Mouse (Mus musculus): ENCODE results near the gene Metap2. TPM values are rescaled to one million over a fixed set of nuclear protein-coding genes. Genes with fewer than 3 reads are reported as not detected.

The Metap2 gene
- 137 TPM in 2 replicates for polyA plus RNA-seq (2012; ENCODE audit: insufficient read depth, insufficient read length, missing spikeins)

DNA sequence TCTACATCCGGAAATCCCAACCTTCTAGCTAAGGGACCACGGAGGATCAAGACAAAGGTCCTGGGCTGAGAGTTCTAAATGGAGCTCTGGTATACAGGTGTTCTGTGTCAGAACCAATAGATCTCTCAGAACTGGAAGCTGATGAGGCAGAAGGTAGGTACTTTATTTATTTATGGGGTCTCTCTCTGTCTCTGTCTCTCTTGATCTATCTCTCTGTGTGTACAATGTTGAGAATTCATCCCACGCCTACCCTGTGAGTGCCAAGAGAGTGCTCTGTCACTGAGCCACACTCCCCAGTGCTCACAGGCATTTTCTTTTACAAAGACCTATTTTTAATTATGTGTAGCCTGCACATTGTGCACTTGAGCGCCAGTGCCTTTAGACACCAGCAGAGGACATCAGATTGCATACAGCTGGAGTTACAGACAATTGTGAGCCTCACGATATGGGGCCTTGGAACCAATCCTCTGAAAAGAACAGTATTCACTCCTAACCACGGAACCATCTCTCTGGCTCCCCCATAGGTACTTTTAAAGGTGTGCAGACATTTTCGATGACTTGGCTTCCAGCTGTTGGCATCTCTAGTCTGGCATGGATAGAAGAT is at the start of gene Metap2:
Gene Metap2, minus strand, starts transcription at position 51 of the 604 bp plus-strand sequence.
- no peak within 1 kb of the TSS for H3K27ac ChIP-seq (replicated peaks; ENCODE audit: low read depth, low read length)
- H3K4me3 ChIP-seq (ENCODE audit: insufficient read depth, low read depth, low read length): no peak within 1 kb of the TSS
- H3K4me1 ChIP-seq (ENCODE audit: control insufficient read depth, insufficient read depth, insufficient read length, low read length): no peaks in the 10 kb centered on the region

DNA sequence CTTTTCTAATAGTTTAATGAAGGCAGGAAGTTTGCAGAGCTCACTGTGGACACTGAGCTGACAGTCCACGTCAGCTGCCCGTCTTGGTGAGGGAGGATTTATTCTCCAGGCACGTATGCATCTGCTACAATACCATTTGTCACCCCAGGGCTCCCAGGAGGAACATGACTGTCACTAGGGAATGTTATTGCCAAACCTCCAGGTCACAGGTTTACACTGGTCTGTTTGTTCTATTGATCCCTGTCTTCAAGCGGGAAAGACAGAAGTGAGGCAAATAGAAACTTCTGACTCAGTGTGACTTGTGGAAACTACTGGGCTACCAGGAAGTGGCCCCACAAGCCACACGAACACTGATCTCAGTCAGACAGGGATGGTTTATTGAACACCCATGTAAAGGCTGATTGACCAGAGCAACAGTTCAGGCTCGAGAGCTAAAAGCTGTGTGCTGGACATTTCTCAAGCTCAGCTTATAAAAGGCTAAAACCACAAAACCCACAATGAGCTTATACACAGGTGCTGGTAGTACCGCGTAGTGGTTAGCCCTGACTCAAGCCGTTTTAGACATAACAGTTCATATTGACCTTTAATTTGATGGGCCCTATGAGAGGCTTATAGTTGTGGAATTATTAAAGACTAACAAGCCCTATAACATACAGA is 49.1 kb upstream of the Metap2 start:
- H3K4me3 ChIP-seq (ENCODE audit: insufficient read depth, low read depth, low read length): no peak overlapping the region
- H3K4me1 ChIP-seq (ENCODE audit: control insufficient read depth, insufficient read depth, insufficient read length, low read length): no peaks in the 10 kb centered on the region
- H3K27ac ChIP-seq (replicated peaks; ENCODE audit: low read depth, low read length): no peak overlapping the region

GRCm38 (mm10) chr10:93945364-93945763 is 48.5 kb upstream of the Metap2 start:
- no peaks in the 10 kb centered on the region for H3K4me1 ChIP-seq (ENCODE audit: control insufficient read depth, insufficient read depth, insufficient read length, low read length)
- H3K27ac ChIP-seq (replicated peaks; ENCODE audit: low read depth, low read length): no peak overlapping the region
- H3K4me3 ChIP-seq (ENCODE audit: insufficient read depth, low read depth, low read length): no peak overlapping the region

DNA sequence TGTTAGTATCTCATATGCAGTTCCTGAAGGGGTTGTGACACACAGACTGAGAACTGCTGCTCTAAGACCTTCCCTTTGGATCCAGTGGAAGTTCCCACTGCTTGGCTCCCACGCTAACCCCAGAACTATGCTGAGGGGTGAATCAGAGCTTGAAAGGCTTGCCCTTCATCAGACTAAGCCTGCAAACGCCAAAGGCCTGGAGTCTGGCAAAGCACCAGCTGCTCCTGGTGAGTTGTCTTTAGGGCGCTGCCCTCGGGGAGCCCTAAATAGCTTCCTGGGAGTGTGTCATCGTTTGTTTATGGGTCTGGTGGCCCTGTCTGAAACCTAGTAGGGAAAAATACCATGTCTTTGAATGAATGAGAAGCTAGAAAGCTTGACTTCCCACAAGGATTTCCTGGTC is 47.3 kb upstream of the Metap2 start:
- Histone ChIP-seq H3K27ac (replicated peaks; ENCODE audit: low read depth, low read length) (no peak overlapping the region), H3K4me3 (ENCODE audit: insufficient read depth, low read depth, low read length) (no peak overlapping the region), H3K4me1 (ENCODE audit: control insufficient read depth, insufficient read depth, insufficient read length, low read length) (no peaks in the 10 kb centered on the region)

DNA sequence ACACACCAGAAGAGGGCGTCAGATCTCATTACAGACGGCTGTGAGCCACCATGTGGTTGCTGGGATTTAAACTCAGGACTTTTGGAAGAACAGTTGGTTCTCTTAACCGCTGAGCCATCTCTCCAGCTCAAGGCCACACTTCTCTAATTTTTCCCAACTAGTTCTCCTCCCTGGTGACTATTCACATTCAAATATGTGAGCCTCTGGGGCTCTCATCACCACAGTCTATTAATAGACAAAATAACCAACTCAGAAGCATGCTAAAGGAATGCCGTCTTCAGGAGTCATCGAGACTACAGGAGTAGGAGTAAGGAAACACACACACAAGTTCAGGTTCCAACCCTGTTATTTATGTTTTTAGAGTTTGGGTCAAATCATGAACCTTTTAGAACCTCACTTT is 43.4 kb upstream of the Metap2 start:
- no peaks in the 10 kb centered on the region for H3K4me1 ChIP-seq (ENCODE audit: control insufficient read depth, insufficient read depth, insufficient read length, low read length)
- no peak overlapping the region for H3K27ac ChIP-seq (replicated peaks; ENCODE audit: low read depth, low read length)
- H3K4me3 ChIP-seq (ENCODE audit: insufficient read depth, low read depth, low read length): no peak overlapping the region

DNA sequence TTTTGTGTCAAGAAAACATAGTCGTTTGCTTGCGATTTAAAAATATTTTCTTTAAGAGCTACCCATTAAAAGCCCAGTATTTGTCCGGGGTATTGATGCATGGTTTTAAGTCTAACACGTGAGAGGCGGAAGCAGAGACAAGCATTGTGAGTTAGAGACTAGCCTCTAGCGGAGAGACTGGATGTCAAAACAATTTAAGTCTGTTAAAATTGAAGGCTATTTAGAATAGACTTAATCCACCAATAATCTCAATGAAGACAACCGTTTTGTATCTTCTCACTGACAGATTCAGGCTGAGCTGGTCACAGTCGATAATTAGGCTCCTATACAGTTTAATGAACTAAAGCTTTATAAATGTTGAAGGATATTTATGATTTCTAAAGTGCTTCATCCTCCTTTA is 42.8 kb upstream of the Metap2 start:
- H3K4me1 ChIP-seq (ENCODE audit: control insufficient read depth, insufficient read depth, insufficient read length, low read length): no peaks in the 10 kb centered on the region
- no peak overlapping the region for H3K4me3 ChIP-seq (ENCODE audit: insufficient read depth, low read depth, low read length)
- H3K27ac ChIP-seq (replicated peaks; ENCODE audit: low read depth, low read length): no peak overlapping the region

- no peak overlapping the region for H3K4me3 ChIP-seq (ENCODE audit: insufficient read depth, low read depth, low read length)
- H3K27ac ChIP-seq (replicated peaks; ENCODE audit: low read depth, low read length): no peak overlapping the region
- H3K4me1 ChIP-seq (ENCODE audit: control insufficient read depth, insufficient read depth, insufficient read length, low read length): no peaks in the 10 kb centered on the region
Observed at GRCm38 (mm10) chr10:93938844-93939271, 42.0 kb upstream of the Metap2 start.

GRCm38 (mm10) chr10:93933980-93934379 is 37.1 kb upstream of the Metap2 start:
- Histone ChIP-seq H3K4me3 (ENCODE audit: insufficient read depth, low read depth, low read length) (no peak overlapping the region), H3K4me1 (ENCODE audit: control insufficient read depth, insufficient read depth, insufficient read length, low read length) (no peaks in the 10 kb centered on the region), H3K27ac (replicated peaks; ENCODE audit: low read depth, low read length) (no peak overlapping the region)

DNA sequence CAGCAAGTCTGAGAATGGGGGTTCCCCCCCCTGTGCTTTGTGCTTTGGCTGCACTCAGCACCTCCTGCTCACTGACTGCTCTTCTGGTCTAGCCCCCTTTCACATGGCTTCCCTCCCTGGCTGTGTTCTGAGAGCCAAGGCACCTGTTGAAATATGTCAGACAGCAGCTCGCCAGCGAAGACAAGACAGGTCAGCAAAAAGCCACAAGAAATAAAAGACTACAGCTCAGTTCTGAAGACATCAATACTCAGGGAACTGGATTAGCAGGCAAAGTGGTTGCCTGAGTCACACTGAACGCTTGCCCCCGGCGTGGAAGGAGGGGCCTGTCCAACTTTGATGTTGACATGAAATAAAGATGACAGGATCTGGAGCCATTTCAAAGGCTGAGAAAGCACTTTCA is 36.0 kb upstream of the Metap2 start:
- H3K27ac ChIP-seq (replicated peaks; ENCODE audit: low read depth, low read length): no peak overlapping the region
- no peak overlapping the region for H3K4me3 ChIP-seq (ENCODE audit: insufficient read depth, low read depth, low read length)
- H3K4me1 ChIP-seq (ENCODE audit: control insufficient read depth, insufficient read depth, insufficient read length, low read length): no peaks in the 10 kb centered on the region

DNA sequence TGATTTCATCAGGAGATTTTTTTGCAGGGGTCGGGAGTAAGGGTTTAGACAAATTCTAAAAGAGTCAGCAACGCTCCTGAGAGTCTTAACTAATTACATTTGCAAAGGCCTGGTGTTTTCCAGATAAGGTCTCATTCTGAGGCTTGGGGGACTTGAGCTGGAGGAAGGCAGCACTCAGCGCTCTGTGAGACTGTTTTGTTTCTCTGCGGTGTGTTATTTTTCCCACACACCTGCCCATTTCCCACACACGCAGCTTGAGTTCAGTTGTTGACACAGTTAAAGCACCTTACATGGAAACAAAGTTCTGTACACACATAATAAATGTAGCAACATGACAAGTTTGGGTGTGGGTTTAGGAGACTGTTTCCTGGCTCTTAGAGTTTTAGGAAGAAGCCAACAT is 35.1 kb upstream of the Metap2 start:
- Histone ChIP-seq H3K4me3 (ENCODE audit: insufficient read depth, low read depth, low read length) (no peak overlapping the region), H3K27ac (replicated peaks; ENCODE audit: low read depth, low read length) (no peak overlapping the region), H3K4me1 (ENCODE audit: control insufficient read depth, insufficient read depth, insufficient read length, low read length) (no peaks in the 10 kb centered on the region)

DNA sequence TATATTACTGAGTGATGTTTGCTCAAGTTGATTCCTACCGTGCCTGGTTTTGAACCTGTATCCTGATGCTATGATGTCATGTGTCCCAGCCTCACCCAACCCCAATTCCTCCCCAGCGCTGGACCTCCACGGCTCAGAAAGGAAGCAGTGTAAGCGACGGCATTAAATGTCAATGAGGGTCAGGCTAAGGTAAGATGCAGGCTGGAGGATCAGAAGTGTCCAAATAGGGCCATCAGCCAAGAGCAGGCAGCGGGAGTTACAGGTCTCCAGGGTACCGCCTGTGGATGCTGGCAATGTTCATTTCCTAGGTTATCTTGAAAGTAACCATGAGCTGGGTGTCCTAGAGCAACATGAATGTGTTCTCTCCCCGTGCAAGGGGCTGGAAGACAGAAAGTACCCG is 34.5 kb upstream of the Metap2 start:
- Histone ChIP-seq H3K4me1 (ENCODE audit: control insufficient read depth, insufficient read depth, insufficient read length, low read length) (no peaks in the 10 kb centered on the region), H3K27ac (replicated peaks; ENCODE audit: low read depth, low read length) (no peak overlapping the region), H3K4me3 (ENCODE audit: insufficient read depth, low read depth, low read length) (no peak overlapping the region)

DNA sequence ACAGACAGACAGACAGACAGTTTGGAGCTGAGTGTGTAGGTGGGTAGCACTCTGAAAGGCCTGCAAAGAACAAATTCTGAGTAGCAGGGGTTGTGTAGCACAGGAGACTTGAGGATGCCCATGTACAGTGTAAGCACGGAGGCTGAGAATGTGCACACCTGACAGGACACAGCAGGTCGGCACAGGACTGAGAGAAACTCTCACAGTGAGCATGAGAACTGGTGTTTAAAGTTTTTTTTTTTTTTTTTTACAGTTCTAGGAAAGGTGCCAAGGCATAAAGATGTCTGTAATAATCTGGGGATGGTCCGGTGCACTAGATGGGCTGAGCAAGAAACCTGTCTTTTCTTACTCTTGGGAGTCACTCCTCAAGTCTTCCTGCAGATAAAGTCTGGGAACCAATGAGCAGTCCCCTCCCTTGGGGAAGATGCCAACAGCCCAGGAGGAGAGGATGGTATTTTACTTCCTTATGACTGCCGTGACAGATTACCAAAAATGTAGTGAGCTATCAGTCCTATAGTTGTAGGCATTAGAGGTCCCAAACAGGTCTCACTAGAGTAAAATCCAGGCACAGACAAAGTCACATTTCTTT is 33.4 kb upstream of the Metap2 start:
- no peak overlapping the region for H3K4me3 ChIP-seq (ENCODE audit: insufficient read depth, low read depth, low read length)
- H3K4me1 ChIP-seq (ENCODE audit: control insufficient read depth, insufficient read depth, insufficient read length, low read length): no peaks in the 10 kb centered on the region
- no peak overlapping the region for H3K27ac ChIP-seq (replicated peaks; ENCODE audit: low read depth, low read length)

- Histone ChIP-seq H3K4me1 (ENCODE audit: control insufficient read depth, insufficient read depth, insufficient read length, low read length) (no peaks in the 10 kb centered on the region), H3K4me3 (ENCODE audit: insufficient read depth, low read depth, low read length) (no peak overlapping the region), H3K27ac (replicated peaks; ENCODE audit: low read depth, low read length) (no peak overlapping the region)
Observed at GRCm38 (mm10) chr10:93924666-93925065, 27.8 kb upstream of the Metap2 start.

GRCm38 (mm10) chr10:93921160-93921559 is 24.3 kb upstream of the Metap2 start:
- H3K27ac ChIP-seq (replicated peaks; ENCODE audit: low read depth, low read length): no peak overlapping the region
- 0 out of 2 replicates have a peak, but pooled peaks cover 4% of the 10 kb centered on the region for H3K4me1 ChIP-seq (ENCODE audit: control insufficient read depth, insufficient read depth, insufficient read length, low read length)
- H3K4me3 ChIP-seq (ENCODE audit: insufficient read depth, low read depth, low read length): no peak overlapping the region

- Histone ChIP-seq H3K4me1 (ENCODE audit: control insufficient read depth, insufficient read depth, insufficient read length, low read length) (0 out of 2 replicates have a peak, but pooled peaks cover 4% of the 10 kb centered on the region), H3K27ac (replicated peaks; ENCODE audit: low read depth, low read length) (peak overlapping the region; percentile 28; the same call in 1 of the 2 replicates), H3K4me3 (ENCODE audit: insufficient read depth, low read depth, low read length) (peak overlapping the region; percentile 29)
Observed at GRCm38 (mm10) chr10:93919227-93919626, 22.3 kb upstream of the Metap2 start.

- Histone ChIP-seq H3K4me3 (ENCODE audit: insufficient read depth, low read depth, low read length) (peak overlapping the region; percentile 29; the same call in 1 of the 2 replicates), H3K27ac (replicated peaks; ENCODE audit: low read depth, low read length) (peak overlapping the region; percentile 28; the same call in 1 of the 2 replicates), H3K4me1 (ENCODE audit: control insufficient read depth, insufficient read depth, insufficient read length, low read length) (0 out of 2 replicates have a peak, but pooled peaks cover 4% of the 10 kb centered on the region)
Observed at GRCm38 (mm10) chr10:93918701-93919100, 21.8 kb upstream of the Metap2 start.
